Mouse (Mus musculus) frontal cortex, adult 2 months (tissue): ENCODE results near the gene Gpc6. TPM values are rescaled to one million over a fixed set of nuclear protein-coding genes. Genes with fewer than 3 reads are reported as not detected.

Experiments used
- DNase-seq, 2 experiments: peaks; one replicate each; pipeline ENCODE4 v3.0.0; 2022; ENCODE audit warnings: low spot score in 1 of 2; ENCODE audit errors: extremely low spot score in 1 of 2
- polyA plus RNA-seq: library from polyadenylated mRNA; depleted of rRNA; stranded (reverse); fragments of >200 nt; gene quantifications from 2 replicates; pipeline ENCODE4 v1.2.3, GENCODE M21; 2012

Gpc6 gene
- polyA plus RNA-seq, 1 experiment, result 4.3 TPM

DNA sequence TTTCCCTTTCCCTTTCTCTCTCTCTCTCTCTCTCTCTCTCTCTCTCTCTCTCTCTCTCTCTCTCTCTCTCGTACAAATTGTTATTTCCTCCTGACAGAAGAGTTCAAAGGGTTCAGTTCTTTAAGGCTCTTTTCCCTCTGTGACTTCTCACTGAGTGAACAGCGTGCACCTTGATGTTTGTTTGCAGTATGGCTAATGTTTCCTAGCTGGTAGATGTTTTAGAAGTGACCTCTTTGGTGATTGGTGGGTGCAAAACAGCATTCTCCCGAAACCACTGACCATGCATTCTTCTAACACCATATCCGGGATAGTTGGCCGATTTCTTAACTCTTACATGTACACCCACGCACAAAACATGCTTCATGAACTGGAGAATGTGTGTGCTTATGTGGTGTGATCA lies 20.9 kb downstream of the Gpc6 start:
- DNase-seq, result no peak

DNA sequence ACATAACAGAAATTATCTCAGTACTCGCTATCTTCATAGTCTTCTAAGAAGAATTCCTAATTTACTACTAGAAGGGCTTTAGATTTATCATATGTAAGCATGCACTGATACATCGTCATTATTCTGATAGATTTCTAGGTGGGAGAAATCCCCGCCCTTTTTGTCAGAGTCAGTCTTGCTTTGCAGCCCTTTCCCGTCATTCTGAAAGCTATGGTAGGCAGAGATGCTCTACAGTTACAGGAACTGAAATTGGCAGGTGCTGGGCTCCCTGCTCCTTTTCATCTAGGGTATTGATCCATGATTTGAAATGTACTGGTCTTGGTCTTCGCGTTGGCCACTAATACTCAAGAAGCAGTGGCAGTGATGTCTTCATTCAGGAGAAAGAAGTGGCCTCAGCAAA lies 22.3 kb downstream of the Gpc6 start:
- no peak for DNase-seq

DNA sequence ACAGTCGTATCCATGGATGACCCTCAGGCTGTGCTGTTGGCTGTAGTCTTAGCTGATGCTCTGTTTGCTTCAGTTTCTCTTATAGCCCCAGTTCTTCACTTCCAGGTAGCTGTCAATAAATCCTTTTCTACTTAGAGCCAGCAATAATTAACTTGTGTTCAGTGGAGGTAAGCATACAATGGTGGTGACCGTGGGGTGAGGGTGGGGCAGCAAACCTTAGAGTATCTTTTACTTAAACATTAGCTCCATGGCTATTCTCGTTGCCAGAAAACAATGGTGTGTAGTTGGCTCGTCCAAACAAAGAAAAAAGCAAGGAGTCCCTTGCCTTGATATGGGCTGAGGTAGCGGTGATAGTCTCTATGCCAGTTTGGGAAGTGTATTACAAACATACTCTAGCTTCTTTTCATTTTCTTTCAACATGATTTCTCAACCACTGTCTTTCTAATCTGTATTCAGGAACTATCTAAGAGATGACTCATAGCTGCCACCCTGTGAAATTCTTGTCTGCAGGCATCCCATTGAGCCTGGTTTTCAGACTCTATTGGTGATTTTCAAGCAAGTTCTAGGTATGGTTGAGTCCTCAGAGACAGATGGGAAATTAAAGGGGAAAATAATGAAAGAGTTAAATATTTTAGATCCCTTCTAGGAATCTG lies 22.9 kb downstream of the Gpc6 start:
- peak in 1 of 2 experiments; percentile 28 for DNase-seq

DNA sequence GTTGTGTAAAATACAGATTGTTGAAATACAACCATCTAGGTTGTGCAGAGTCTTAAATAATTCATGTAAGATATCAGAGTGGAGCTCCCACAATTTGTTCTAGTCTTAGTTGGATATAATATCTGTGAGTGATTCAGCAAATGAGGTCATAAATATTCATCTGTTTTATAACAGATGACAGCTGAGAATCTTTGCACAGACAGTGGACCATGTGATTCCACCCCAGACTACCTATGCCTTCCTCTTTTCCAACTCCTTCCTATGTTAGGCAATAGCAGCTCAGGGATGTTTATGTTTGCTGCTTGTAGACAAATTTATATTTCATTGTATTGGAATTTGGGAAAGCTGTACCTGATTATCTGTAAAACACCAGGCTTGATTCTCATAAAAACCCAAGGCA lies 32.0 kb downstream of the Gpc6 start:
- DNase-seq, result no peak

DNA sequence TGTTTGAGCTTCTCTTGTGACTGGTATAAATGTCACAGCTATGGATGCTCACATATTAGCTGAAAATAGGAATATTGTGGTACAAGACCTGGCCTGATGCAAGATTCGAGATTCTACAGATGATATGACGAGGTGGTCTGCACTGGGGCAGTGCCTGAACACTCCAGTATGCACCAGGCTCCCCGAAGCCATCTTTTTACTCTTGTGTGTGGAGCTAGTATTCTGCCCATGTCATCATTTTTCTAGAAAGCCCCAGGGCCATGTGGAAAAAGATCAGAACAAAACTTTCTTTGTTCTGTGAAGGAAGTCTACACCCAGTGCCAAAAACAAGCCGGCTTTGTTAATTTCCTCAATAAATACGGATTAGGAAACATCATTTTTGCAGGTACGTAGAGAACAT lies 39.7 kb downstream of the Gpc6 start:
- DNase-seq, result no peak

DNA sequence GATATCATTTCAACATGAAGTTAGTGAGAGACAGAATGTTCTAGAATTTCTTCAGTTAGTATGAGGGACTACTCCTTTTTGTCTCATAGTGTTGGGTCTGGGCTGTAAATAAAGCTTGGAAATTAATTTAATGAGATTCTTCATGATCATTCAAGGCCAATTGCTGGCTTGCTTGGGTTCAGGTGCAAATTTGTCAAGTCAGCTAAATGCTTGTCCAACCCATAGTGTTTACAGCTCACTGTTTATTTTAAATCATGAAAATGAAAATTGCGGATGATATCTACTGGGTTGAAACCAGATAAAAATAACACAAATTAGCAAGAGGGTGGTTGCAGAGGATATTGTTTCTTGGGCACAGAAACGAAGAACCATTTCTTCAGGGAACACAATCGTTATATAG lies 49.6 kb downstream of the Gpc6 start:
- no peak for DNase-seq

DNA sequence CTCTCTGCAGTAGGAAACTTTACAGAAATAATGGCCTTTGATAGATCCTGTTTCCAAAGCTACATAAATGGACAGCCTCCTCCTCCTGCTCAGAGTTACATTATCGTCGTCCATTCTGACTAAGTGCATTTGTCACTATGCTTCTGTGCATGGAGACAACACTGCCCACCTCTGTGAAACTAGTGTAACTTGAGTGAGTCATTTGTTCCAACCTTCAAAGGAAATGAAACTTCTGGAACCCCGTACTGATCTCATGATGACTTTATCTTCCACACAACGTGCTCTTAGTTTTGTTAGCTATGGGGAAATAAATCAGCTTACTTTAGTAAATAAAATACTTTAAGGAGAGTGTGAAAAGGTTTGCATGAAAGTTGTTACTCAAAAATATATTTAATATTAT lies 50.1 kb downstream of the Gpc6 start:
- DNase-seq, result peak in 1 of 2 experiments; percentile 55

DNA sequence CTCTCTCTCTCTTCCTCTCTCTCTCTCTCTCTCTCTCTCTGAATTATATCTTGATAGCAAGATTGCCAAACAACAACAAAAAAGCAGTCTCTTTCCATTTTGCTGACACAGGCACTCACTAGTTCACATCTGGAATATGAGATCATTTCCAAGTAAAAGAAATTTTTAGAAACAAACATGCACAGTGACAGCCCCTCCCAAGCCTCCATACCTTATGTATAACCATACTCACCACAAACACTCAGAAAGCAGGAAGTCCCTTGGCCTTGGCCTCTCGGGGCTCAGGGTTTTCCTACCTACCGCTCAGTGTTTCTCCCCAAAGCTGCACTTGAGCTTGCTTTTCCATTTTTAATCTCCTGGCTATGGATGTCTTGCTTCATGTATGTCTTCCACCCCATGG lies 52.1 kb downstream of the Gpc6 start:
- DNase-seq, result no peak

DNA sequence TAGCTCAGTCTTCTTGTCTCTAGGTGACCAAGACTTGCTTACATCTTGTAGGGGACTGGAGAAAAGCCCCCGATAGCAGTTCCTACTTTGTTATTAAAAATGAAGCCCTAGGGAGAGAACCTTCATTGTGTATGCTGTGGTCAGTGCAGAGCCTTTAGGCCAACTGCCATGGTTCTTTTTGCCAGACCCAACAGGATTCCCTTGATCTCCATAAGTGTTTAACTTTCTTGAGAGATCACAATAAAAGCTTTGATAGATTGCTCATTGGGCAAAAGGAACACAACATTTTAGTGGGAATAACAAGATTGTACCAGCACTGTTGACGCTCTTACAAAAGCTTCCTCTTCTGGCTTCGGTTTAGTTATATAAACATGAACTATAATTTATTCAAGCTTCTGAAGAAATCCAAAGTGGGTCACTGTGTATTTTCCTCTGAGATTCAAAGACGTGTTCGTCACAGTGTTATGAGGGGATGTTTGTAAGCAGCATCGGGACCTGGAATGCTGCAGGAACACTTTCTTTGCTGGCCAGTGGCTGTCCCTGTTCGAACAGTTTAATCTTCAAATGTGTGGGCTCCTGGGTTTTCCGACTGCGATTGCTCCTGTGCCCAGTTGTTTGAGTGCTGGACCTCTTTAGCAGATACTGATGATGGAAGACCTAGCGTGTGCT lies 54.7 kb downstream of the Gpc6 start:
- DNase-seq, result peak in 1 of 2 experiments; percentile 31

DNA sequence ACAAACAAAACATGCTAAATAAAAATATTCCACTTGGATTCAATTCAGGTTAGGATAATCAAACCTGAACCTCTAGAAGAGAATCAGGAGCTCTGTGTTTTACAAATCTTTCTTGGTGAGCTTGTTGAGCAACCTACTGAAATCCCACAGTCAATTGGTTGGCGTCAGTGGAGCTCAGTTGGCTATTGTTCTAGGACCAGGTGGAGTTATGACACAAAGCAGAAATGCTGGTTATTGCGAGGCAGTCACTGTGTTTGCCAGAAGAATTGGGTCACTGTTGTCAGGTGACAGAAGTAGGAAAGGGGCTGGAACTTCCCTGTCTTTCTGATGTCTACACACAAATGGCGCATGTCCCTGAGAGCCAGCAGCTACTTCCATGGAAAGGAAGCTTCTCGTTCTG lies 56.6 kb downstream of the Gpc6 start:
- no peak for DNase-seq

DNA sequence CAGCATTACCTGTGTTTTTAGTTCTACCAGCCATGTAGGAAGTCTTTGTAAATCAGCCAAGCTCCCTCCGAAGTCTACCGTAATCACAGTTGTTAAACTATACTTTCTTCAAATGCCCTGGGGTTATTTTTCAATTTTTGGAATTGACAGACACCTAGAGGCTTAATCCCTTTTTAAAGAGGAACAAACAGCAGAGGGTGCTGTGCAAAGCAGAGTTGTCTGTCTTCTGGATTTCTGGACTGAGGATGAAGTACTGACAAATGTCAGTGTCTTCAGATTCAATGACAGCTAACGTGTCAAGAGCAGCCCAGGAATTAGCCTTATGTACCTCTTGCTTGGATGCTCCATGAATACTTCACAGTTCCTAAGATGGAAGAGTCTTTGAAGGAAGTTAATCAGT lies 62.2 kb downstream of the Gpc6 start:
- no peak for DNase-seq

DNA sequence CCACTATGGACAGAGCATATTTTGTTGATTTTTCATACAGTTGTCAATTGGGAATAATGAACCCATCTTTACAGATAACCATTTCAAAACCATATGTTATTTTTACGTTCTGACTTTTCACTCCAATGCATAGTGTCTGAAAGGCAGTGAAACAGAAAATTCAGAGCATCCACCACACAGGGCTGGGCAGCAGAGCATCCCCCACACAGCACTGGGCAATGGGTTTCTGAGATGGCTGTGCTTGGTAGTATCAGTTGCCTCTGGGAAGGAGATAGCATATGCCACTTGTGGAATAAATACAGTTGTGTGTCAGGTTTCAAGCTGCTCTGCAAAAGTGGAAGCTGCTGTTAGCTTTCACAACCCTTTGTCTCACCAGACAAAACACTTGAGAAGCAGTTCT lies 75.3 kb downstream of the Gpc6 start:
- DNase-seq, result no peak

DNA sequence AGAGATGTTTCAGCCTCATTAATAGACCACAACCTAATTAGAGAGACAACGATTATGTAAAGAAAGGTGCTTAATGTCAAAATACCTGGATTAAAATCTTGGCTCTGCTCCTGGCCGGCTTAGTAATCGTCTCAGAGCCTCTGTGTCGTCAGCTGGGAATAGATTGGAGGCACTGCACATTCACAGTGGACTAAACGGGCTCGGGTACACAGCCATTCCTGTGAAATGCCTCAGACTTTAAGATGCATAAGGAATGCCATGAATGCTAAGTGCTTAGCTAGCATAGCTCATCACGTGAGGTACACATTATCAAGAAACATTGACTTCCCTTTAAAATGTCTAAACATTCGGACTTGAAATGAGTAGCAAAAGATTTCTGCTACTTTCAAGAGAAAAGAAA lies 77.2 kb downstream of the Gpc6 start:
- no peak for DNase-seq

DNA sequence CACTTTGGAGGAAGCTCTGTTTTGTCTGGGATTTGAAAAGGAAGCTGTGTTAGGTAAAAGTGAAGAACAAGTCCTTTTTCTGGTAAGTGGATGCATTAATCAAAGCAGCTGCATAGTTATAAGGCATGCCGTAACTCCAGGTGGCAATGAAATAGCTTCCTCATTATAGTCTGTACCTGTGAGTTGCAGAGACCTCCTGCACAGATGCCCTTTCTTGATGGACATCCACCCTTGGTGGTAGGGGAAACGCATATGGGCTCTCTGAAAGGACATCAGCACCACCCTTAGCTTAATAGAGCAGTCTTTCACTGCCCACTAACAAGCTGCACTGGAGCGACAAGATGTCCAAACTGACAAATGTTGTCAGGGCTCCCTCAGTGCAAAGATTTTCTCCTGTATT lies 83.7 kb downstream of the Gpc6 start:
- DNase-seq, result no peak

DNA sequence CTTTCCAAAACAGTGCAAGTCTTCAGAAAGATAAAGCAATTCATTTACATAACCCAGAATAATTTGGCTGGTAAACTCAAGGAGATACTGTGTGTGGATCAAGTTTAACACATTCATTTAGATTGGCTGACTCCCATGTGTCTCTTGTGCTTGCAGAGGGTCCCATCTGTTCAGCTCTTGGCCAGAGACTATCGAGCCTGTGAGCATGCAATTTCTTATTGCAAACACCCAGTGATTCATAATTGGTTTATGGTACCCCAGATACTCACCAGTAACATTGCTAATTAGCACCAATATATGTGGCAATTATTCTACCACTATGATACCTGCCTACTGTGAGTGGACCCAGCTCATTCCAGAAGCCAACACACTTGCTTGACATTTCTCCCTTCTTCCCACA lies 87.9 kb downstream of the Gpc6 start:
- DNase-seq, result no peak

DNA sequence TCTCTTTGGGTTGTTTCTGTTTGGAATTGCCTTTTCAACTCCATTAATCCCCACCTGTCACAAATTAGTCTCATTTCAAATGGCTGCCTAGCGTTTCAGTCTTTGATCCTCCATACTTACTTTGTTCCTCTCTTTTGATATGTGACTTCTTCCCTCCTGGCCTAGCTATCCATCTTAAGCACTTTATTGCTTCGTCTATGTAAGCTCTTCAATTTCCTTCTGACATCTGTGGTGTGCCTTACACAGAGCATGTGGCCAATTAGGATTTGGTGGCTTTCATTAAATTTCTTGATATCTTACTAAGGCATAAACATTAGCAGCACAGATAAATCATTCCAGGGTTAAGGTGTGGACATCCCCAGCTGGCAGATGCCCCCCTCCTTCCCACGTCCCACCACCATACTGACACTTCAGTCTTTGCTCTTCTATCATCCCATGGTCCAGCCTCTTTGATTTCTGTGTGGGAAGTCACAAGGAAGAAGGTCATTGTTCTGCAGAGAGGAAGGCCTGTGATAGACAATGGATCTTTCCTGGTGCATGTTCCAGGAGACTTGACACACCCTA lies 88.5 kb downstream of the Gpc6 start:
- DNase-seq, result no peak

DNA sequence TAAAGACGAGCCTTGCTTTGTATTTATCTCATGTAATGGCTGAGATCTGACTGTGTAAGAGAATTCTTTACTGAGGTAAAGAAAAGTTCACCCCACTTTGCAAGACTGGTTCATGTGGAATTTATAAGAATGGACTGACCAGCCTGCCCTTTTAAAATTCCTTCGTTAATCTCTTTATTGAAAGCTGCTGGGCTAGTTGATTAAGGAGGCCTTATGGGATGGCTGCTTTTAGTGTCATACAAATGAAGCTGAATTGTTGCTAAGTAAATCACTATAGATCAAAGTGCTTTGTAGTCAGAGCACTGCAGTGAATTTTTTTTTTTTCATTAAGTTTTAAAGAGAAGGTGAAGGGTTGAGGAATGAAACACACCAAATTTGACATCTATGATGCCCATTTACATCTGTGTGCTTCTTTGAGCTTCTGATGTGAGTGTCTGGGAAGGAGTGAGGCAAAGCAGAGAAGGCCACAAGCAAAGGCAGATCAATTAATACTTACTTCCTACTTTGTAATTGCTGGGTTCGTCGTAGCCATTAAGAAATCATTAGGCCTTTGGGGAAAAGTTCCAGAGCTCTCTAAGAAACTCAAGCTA lies 90.3 kb downstream of the Gpc6 start:
- DNase-seq, result no peak

DNA sequence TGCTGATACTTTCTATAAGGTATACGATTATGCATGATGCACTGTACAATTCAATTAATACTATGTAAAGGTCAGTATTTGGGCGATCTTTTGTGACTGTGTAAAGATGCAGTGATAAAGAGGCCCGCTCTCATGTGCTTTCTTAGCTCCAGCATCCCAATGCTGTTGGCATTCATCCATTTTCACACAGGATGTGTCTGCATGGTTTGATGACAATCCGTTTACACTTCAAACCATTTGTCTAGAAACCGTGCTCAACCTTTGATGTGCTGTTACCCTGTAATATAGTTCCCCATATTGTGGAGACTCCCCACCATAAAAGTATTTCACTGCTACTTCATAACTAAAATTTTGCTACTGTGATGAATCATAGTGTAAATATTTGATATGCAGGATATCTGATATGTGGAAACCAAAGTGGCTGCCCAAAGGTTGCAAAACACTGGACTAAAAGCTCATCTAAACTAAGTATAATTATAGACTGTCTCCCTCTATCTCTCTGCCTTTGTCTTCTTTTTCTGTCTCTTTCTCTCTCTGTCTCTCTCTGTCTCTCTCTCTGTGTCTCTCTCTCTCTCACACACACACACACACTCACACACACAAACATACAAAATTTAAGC lies 97.2 kb downstream of the Gpc6 start:
- DNase-seq, result no peak

DNA sequence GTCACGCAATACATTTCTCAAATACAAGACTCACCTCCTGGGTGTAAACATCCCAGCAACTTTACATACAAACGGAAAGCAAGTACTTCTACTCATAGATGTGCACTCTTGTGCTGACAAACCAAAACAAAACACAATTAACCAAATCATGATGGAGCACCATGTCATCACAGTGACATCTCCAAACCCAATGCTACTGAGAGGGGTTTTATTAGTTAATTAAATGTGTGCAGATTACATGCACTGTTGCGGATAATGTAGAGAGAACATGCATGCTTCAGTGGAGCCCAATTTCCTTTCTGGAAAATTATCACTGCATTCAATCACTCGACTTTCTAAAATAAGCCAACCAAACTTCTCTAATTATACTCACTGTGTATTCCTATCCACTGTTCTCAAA lies 109.0 kb downstream of the Gpc6 start:
- DNase-seq, result no peak

DNA sequence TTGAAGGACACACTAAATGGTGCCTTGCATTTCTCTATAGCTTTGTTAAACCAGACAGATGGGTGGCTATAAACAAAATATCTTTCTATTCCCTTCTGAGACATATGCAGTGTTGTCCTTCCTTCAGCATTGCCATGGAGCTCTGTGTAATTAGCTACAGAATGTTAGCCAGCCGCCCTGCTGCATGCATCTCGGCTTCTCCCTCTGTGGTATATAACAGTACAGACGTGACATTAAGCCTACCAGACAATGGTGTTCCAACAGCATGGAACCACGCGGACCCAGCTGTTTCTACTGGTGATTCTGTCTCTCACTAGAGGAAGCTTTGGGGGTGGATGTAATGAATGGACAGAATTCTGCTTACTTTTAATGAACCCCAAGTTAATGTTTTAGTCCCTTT lies 115.9 kb downstream of the Gpc6 start:
- DNase-seq, result peak; percentile 6 to 19

DNA sequence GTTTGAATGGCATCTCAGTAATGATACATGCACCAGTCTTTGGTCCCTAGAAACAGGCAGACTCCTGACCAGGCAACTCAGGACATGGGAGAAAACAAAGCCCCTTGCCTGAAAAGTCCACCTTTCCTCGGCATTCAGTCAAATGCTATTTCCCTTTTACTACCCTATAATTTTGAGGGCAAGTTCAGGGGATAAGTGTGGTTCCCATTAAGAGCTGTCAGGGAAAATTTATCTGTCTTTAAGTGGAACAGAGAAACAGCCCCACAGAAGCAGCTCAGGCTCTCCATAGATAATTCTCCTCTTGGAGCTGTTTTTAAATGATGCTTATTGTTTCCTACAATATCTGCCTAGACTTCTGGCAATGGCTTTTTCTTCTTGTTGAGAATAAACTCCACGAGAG lies 123.8 kb downstream of the Gpc6 start:
- no peak for DNase-seq

DNA sequence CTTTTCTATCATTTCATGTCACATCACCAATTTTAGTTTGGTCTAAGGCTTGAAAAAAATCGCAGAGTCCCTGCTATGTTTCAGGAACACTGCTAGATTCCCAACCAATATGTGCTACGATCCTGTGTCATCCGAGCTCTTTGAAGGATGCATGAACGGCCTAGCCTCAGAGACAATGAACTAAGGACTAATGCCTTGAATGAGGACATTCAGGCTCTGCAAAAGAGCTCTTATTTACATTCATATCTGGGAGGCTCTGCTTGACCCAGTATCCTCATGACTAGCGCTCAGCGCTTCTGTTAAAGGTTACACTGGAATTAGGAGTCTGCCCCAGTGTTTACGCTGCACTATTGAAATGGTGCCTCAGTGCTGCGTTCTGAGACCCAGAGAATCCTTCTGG lies 125.8 kb downstream of the Gpc6 start:
- no peak for DNase-seq
